Mouse (Mus musculus) hindbrain, embryonic 14.5 days (tissue): Measurements from ENCODE around the gene Zzef1. TPM values are rescaled to one million over a fixed set of nuclear protein-coding genes. Genes with fewer than 3 reads are reported as not detected.

Experiments used
- ATAC-seq: fragments of 200-750 bp; cut with Nextera tagmentation; 2 replicates; pipeline ENCODE4 v1.8.0; 2017; ENCODE audit warnings: moderate number of reproducible peaks, mild to moderate bottlenecking, moderate TSS enrichment, moderate library complexity; ENCODE audit not compliant: low FRiP score
- DNase-seq: peaks from one replicate; pipeline ENCODE4 v3.0.0-alpha.2; 2015; ENCODE audit warnings: low spot score
- H3K27ac ChIP-seq: fragments of 300-500 bp; sonication (generic); 2 replicates; pipeline ENCODE4 v1.5.1; 2014; ENCODE audit warnings: mild to moderate bottlenecking, moderate library complexity
- H3K27me3 ChIP-seq: fragments of 300-500 bp; sonication (generic); 2 replicates; pipeline ENCODE4 v1.6.1; 2014; ENCODE audit warnings: mild to moderate bottlenecking, low read length, mixed read lengths; ENCODE audit not compliant: control insufficient read depth, insufficient read depth
- H3K36me3 ChIP-seq: fragments of 300-500 bp; sonication (generic); replicated peaks from 2 replicates; pipeline ENCODE4 v1.6.1; 2014; ENCODE audit not compliant: control insufficient read depth, insufficient read depth
- H3K4me1 ChIP-seq: fragments of 300-500 bp; sonication (generic); replicated peaks from 2 replicates; pipeline ENCODE4 v1.6.1; 2014; ENCODE audit warnings: antibody characterized with exemption, low read length, mixed read lengths; ENCODE audit not compliant: control insufficient read depth, insufficient read depth
- H3K4me2 ChIP-seq: fragments of 300-500 bp; sonication (generic); replicated peaks from 2 replicates; pipeline ENCODE4 v1.6.1; 2014; ENCODE audit warnings: mild to moderate bottlenecking, moderate library complexity
- H3K4me3 ChIP-seq: fragments of 300-500 bp; sonication (generic); replicated peaks from 2 replicates; pipeline ENCODE4 v1.5.1; 2014; ENCODE audit warnings: mild to moderate bottlenecking, low read length
- H3K9ac ChIP-seq: fragments of 300-500 bp; sonication (generic); 2 replicates; pipeline ENCODE4 v1.6.1; 2014
- H3K9me3 ChIP-seq: fragments of 300-500 bp; sonication (generic); 2 replicates; pipeline ENCODE4 v1.6.1; 2016; ENCODE audit warnings: low read length; ENCODE audit not compliant: control insufficient read depth
- WGBS: fragments of 180-500 bp; shearing (Covaris S2); extraction: QIAGEN DNeasy Blood & Tissue Kit; methylation state at CpG from one replicate; pipeline ENCODE4 v1.1.7; 2014; 5-methylcytosine and 5-hydroxymethylcytosine counted together
- polyA plus RNA-seq: library from polyadenylated mRNA; unstranded; fragments of >200 nt; fragmentation: Nextera tagmentation; extraction: Ambion mirVana; gene quantifications from 2 replicates; pipeline ENCODE4 v1.2.1, GENCODE M21; 2014

Gene Zzef1
- polyA plus RNA-seq, 1 experiment from 2014 or later = 18.5 TPM

- no peak for DNase-seq
- Histone ChIP-seq H3K4me2 (no peak overlapping the region), H3K9me3 (no peaks in the 10 kb centered on the region), H3K4me1 (no peaks in the 10 kb centered on the region), H3K27me3 (peaks cover 3% of the 10 kb centered on the region), H3K9ac (no peak overlapping the region), H3K4me3 (no peak overlapping the region), H3K27ac (no peak overlapping the region), H3K36me3 (no peaks in the 10 kb centered on the region)
- WGBS = 85% methylated on average over 4 of the region's 4 CpGs
- ATAC-seq = no peak
Observed at GRCm38 (mm10) chr11:72954216-72954615, 158.2 kb downstream of the Zzef1 start.

GRCm38 (mm10) chr11:72955339-72955974, 159.4 kb downstream of the Zzef1 start:
- Histone ChIP-seq H3K4me3 (no peak overlapping the region), H3K4me2 (no peak overlapping the region), H3K9me3 (no peaks in the 10 kb centered on the region), H3K9ac (no peak overlapping the region), H3K27me3 (peaks cover 15% of the 10 kb centered on the region), H3K36me3 (no peaks in the 10 kb centered on the region), H3K27ac (no peak overlapping the region), H3K4me1 (no peaks in the 10 kb centered on the region)
- WGBS = 80% methylated on average over 5 of the region's 5 CpGs
- DNase-seq (no peak), ATAC-seq (no peak)

- Histone ChIP-seq H3K36me3 (no peaks in the 10 kb centered on the region), H3K4me1 (no peaks in the 10 kb centered on the region), H3K27ac (no peak overlapping the region), H3K9me3 (no peaks in the 10 kb centered on the region), H3K9ac (no peak overlapping the region), H3K27me3 (peaks cover 32% of the 10 kb centered on the region), H3K4me3 (no peak overlapping the region), H3K4me2 (no peak overlapping the region)
- ATAC-seq = no peak
- WGBS = 59% methylated on average over 2 of the region's 2 CpGs
- no peak for DNase-seq
Observed at GRCm38 (mm10) chr11:72957318-72957717, 161.3 kb downstream of the Zzef1 start.

GRCm38 (mm10) chr11:72959924-72960679, 164.1 kb downstream of the Zzef1 start:
- ATAC-seq = no peak
- H3K9me3 ChIP-seq = no peaks in the 10 kb centered on the region
- no peak overlapping the region for H3K27ac ChIP-seq
- WGBS = 19% methylated on average over 15 of the region's 15 CpGs
- no peaks in the 10 kb centered on the region for H3K4me1 ChIP-seq
- H3K4me2 ChIP-seq = no peak overlapping the region
- no peak for DNase-seq
- no peak overlapping the region for H3K4me3 ChIP-seq
- H3K9ac ChIP-seq = no peak overlapping the region
- H3K27me3 ChIP-seq = peaks cover 45% of the 10 kb centered on the region
- no peaks in the 10 kb centered on the region for H3K36me3 ChIP-seq

GRCm38 (mm10) chr11:72960723-72961071, 164.7 kb downstream of the Zzef1 start:
- H3K9me3 ChIP-seq = no peaks in the 10 kb centered on the region

GRCm38 (mm10) chr11:72961072-72961980, 165.3 kb downstream of the Zzef1 start, which contains the start of gene Atp2a3:
TSS of gene Atp2a3 (plus strand) at chr11:72961169.
- DNase-seq (no peak), ATAC-seq (no peak)
- WGBS = 5% methylated on average over 68 of the region's 70 CpGs
- peaks cover 45% of the 10 kb centered on the region for H3K27me3 ChIP-seq
- no peaks in the 10 kb centered on the region for H3K36me3 ChIP-seq
- no peaks in the 10 kb centered on the region for H3K9me3 ChIP-seq
- H3K9ac ChIP-seq = no peak within 1 kb of the TSS
- peak within 1 kb of the TSS; percentile 19 for H3K4me3 ChIP-seq
- H3K4me2 ChIP-seq = peak within 1 kb of the TSS; percentile 38
- H3K4me1 ChIP-seq = no peaks in the 10 kb centered on the region
- no peak within 1 kb of the TSS for H3K27ac ChIP-seq

More at GRCm38 (mm10) chr11:72960723-72961071, 164.7 kb downstream of the Zzef1 start:
- Histone ChIP-seq H3K27ac (no peak overlapping the region), H3K4me2 (peak overlapping the region; percentile 38), H3K4me1 (no peaks in the 10 kb centered on the region), H3K9ac (no peak overlapping the region), H3K4me3 (peak overlapping the region; percentile 19), H3K27me3 (peaks cover 45% of the 10 kb centered on the region), H3K36me3 (no peaks in the 10 kb centered on the region)
- WGBS = 3% methylated on average over 15 of the region's 15 CpGs
- DNase-seq (no peak), ATAC-seq (no peak)

- Histone ChIP-seq H3K36me3 (no peaks in the 10 kb centered on the region), H3K27ac (no peak overlapping the region), H3K4me2 (no peak overlapping the region), H3K4me1 (no peaks in the 10 kb centered on the region), H3K4me3 (no peak overlapping the region), H3K9ac (no peak overlapping the region), H3K9me3 (no peaks in the 10 kb centered on the region), H3K27me3 (peaks cover 45% of the 10 kb centered on the region)
- DNase-seq (no peak), ATAC-seq (no peak)
- WGBS = 83% methylated on average over 2 of the region's 2 CpGs
Observed at GRCm38 (mm10) chr11:72962378-72962777, 166.4 kb downstream of the Zzef1 start.

- no peak overlapping the region for H3K4me3 ChIP-seq
- ATAC-seq (no peak), DNase-seq (no peak)
- no peaks in the 10 kb centered on the region for H3K4me1 ChIP-seq
- H3K9ac ChIP-seq = no peak overlapping the region
- 52% methylated on average over 7 of the region's 7 CpGs for WGBS
- H3K36me3 ChIP-seq = no peaks in the 10 kb centered on the region
- H3K27ac ChIP-seq = no peak overlapping the region
- H3K27me3 ChIP-seq = peaks cover 45% of the 10 kb centered on the region
- no peak overlapping the region for H3K4me2 ChIP-seq
- no peaks in the 10 kb centered on the region for H3K9me3 ChIP-seq
Observed at GRCm38 (mm10) chr11:72963058-72963788, 167.2 kb downstream of the Zzef1 start.
